8 mouse cellular contexts compared by ENCODE assay signal in genomic region chr5:3501564-3502001, GRCm38 (mm10). TPM values are rescaled to one million over a fixed set of nuclear protein-coding genes. Genes with fewer than 3 reads are reported as not detected.
DNase-seq lines count a peak whose midpoint lies in the region; ATAC-seq lines count a peak whose summit lies in the region.

No protein-coding gene starts in this region.

- peak; percentile 16 for DNase-seq in gastrocnemius, postnatal 25 days
- DNase-seq in gastrocnemius, postnatal 14 days, result no peak
- peak; percentile 70 for DNase-seq in kidney, adult 18-20 months
- peak; percentile 53 to 70 for DNase-seq in monocyte, adult 2 months (ENCODE audit: low read depth in 1 of 2, low spot score in 2 of 2)
- no peak for DNase-seq in forebrain, embryonic 11.5 days (ENCODE audit: low spot score)
- DNase-seq in urinary bladder, postnatal 14 days (ENCODE audit: low spot score), result no peak
- DNase-seq in left cerebral cortex, postnatal 14 days (ENCODE audit: low spot score in 2 of 2), result no peak

- no peaks in the 10 kb centered on the region for H3K9me3 ChIP-seq in forebrain, embryonic 11.5 days (ENCODE audit: control insufficient read depth, low read length)

- H3K4me1 ChIP-seq in brown adipose tissue, adult 24 weeks (ENCODE audit: control insufficient read depth, insufficient read depth, insufficient read length, low read length), result peaks cover 15% of the 10 kb centered on the region
- H3K4me1 ChIP-seq in forebrain, embryonic 11.5 days (replicated peaks; ENCODE audit: control insufficient read depth, insufficient read depth, low read length), result no peaks in the 10 kb centered on the region

- no peak overlapping the region for H3K9ac ChIP-seq in forebrain, embryonic 11.5 days (ENCODE audit: low read length)

- ATAC-seq in forebrain, embryonic 11.5 days (replicated peaks; ENCODE audit: low FRiP score), result no peak

- H3K4me3 ChIP-seq in brown adipose tissue, adult 24 weeks (ENCODE audit: insufficient read depth, low read depth, low read length), result no peak overlapping the region
- no peak overlapping the region for H3K4me3 ChIP-seq in forebrain, embryonic 11.5 days (ENCODE audit: low read depth, low read length)

- no peaks in the 10 kb centered on the region for H3K36me3 ChIP-seq in forebrain, embryonic 11.5 days (ENCODE audit: control insufficient read depth, insufficient read depth, low read length)

- WGBS in forebrain, embryonic 11.5 days, result 59% methylated on average over 8 of the region's 8 CpGs

- no peaks in the 10 kb centered on the region for H3K27me3 ChIP-seq in forebrain, embryonic 11.5 days (ENCODE audit: control insufficient read depth, insufficient read depth, low read length)

- H3K4me2 ChIP-seq in forebrain, embryonic 11.5 days (ENCODE audit: low read depth, low read length, severe bottlenecking), result no peak overlapping the region

- peak overlapping the region; percentile 22; the same call in 1 of the 2 replicates for H3K27ac ChIP-seq in brown adipose tissue, adult 24 weeks (replicated peaks; ENCODE audit: low read depth, low read length)
- no peak overlapping the region for H3K27ac ChIP-seq in forebrain, embryonic 11.5 days (ENCODE audit: low read depth, low read length)

- intact Hi-C loops in gastrocnemius, postnatal 14 days (cut with DNase I; ENCODE audit: low total_unique reads), result no loop called here
- intact Hi-C loops in left cerebral cortex, postnatal 14 days (cut with DNase I), result no loop called here

RNA-seq across cellular contexts. Expression of gene Fam133b, which starts 42.0 kb away (rescaled TPM):
- total RNA-seq in gastrocnemius, postnatal 25 days (2021), result 10 to 100 TPM; 12.4 to 14.3 TPM
- total RNA-seq in gastrocnemius, postnatal 14 days (2021), result 10 to 100 TPM; 12.6 to 14.2 TPM
- polyA plus RNA-seq in brown adipose tissue, adult 24 weeks (2012; ENCODE audit: insufficient read depth, insufficient read length, missing spikeins), result 9.1 and 16.1 TPM in 2 replicates
- 37.9 and 43.7 TPM in 2 replicates for polyA plus RNA-seq in forebrain, embryonic 11.5 days (2014; fragmentation: Nextera tagmentation; extraction: Ambion mirVana)
- 10 to 100 TPM; 37.8 to 41.9 TPM for total RNA-seq in left cerebral cortex, postnatal 14 days (2021)

Comparison
In these comparisons a context has a peak if more than half of its experiments do, and no peak if none do; other contexts are left out.
1. DNase-seq: peak in gastrocnemius, postnatal 25 days (single experiment), kidney, adult 18-20 months (single experiment) and monocyte, adult 2 months (2 of 2); none in gastrocnemius, postnatal 14 days (single experiment), forebrain, embryonic 11.5 days (single experiment), urinary bladder, postnatal 14 days (single experiment) and left cerebral cortex, postnatal 14 days (0 of 2).